Mouse (Mus musculus): ENCODE results near the gene Stard3. TPM values are rescaled to one million over a fixed set of nuclear protein-coding genes. Genes with fewer than 3 reads are reported as not detected.

Stard3 gene
- total and polyA plus RNA-seq, 3 experiments: 31.7 to 39.6 (median 33.9) TPM

DNA sequence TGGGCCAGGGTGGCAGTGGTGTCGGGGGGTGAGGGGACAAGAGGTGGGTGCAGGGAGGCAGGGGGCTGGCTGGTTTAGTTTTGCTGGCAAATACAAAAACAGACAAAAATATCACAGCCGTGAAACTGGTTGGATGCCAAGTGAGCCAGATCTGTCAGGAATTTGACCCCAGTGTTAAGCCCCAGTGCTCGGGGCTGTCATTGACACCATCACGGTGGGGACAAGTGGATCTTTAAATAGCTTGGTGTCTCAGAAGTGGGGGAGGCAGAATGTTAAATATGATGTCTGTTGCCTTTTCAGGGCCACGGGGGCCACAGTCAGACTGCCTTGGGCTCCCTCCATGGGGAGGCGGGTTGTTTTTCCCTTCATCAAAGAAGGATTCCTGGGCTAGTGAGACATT lies 36.1 kb downstream of the Stard3 start:
- H3K79me2 ChIP-seq (replicated peaks; ENCODE audit: control insufficient read depth, extremely low read depth, insufficient read depth, poor library complexity, severe bottlenecking): no peaks in the 10 kb centered on the region
- no peak overlapping the region for H3K4me2 ChIP-seq (ENCODE audit: insufficient read depth, low read depth, poor library complexity, severe bottlenecking)
- no peak for TF ChIP-seq TBP (conservative IDR thresholded peaks at IDR 0.05; ENCODE audit: low read depth, low read length)
- no peak for TF ChIP-seq RAD21 (IDR thresholded peaks at IDR 0.05; ENCODE audit: low read depth, low read length)
- 0 out of 2 replicates have a peak, but pooled peaks have one; percentile 4 for TF ChIP-seq IRF4 (IDR thresholded peaks at IDR 0.05; ENCODE audit: low read depth, low read length)
- H3K9ac ChIP-seq (ENCODE audit: insufficient read depth, low read depth): no peak overlapping the region
- dilution Hi-C loops (cut with MboI; ENCODE audit: extremely low pct_ligation_motif_present, extremely low pct_unique_long_range_greater_than_20kb, low sequenced_read_pairs): no loop called here
- no peaks in the 10 kb centered on the region for H3K9me3 ChIP-seq (replicated peaks; ENCODE audit: low read length)
- DNase-seq (ENCODE audit: extremely low read depth): no peak
- no peak overlapping the region for H3K4me3 ChIP-seq (replicated peaks in 1 of 3; ENCODE audit: low read depth in 2 of 3, low read length in 2 of 3, poor library complexity in 1 of 3)
- H3K27ac ChIP-seq (ENCODE audit: insufficient read depth, low read depth): no peak overlapping the region
- in situ Hi-C loops (cut with MboI; ENCODE audit: low pct_ligation_motif_present, low pct_unique_long_range_greater_than_20kb, low sequenced_read_pairs): loop anchor here (5.0 kb wide), 1 partner anchor 37 kb away; the partner anchor contains the start of gene Stard3
- no peaks in the 10 kb centered on the region for H3K27me3 ChIP-seq (replicated peaks)
- peaks cover 15 to 59% of the 10 kb centered on the region in 2 experiments for H3K4me1 ChIP-seq (ENCODE audit: control insufficient read depth in 1 of 2, insufficient read depth in 2 of 2)
- H3K36me3 ChIP-seq (replicated peaks in 1 of 2; ENCODE audit: control insufficient read depth in 1 of 2, insufficient read depth in 1 of 2, low read length in 1 of 2): peaks cover 0 to 6% of the 10 kb centered on the region in 2 experiments

- in situ Hi-C loops (cut with MboI; ENCODE audit: low pct_ligation_motif_present, low pct_unique_long_range_greater_than_20kb, low sequenced_read_pairs): no loop called here
- Histone ChIP-seq H3K79me2 (replicated peaks; ENCODE audit: control insufficient read depth, extremely low read depth, insufficient read depth, poor library complexity, severe bottlenecking) (no peaks in the 10 kb centered on the region), H3K27me3 (replicated peaks) (no peaks in the 10 kb centered on the region), H3K9ac (ENCODE audit: insufficient read depth, low read depth) (no peak overlapping the region), H3K4me1 (ENCODE audit: control insufficient read depth in 1 of 2, insufficient read depth in 2 of 2) (peaks cover 19 to 56% of the 10 kb centered on the region in 2 experiments), H3K36me3 (replicated peaks in 1 of 2; ENCODE audit: control insufficient read depth in 1 of 2, insufficient read depth in 1 of 2, low read length in 1 of 2) (peaks cover 0 to 6% of the 10 kb centered on the region in 2 experiments), H3K27ac (ENCODE audit: insufficient read depth, low read depth) (no peak overlapping the region), H3K9me3 (replicated peaks; ENCODE audit: low read length) (no peaks in the 10 kb centered on the region), H3K4me2 (ENCODE audit: insufficient read depth, low read depth, poor library complexity, severe bottlenecking) (no peak overlapping the region), H3K4me3 (replicated peaks in 1 of 3; ENCODE audit: low read depth in 2 of 3, low read length in 2 of 3, poor library complexity in 1 of 3) (no peak overlapping the region)
- dilution Hi-C loops (cut with MboI; ENCODE audit: extremely low pct_ligation_motif_present, extremely low pct_unique_long_range_greater_than_20kb, low sequenced_read_pairs): no loop called here
- TF ChIP-seq POLR2A (IDR thresholded peaks at IDR 0.05; ENCODE audit: low read depth, low read length) (no peak), CTCF (conservative IDR thresholded peaks at IDR 0.05 in 1 of 2, IDR thresholded peaks at IDR 0.05 in 1 of 2; ENCODE audit: low read depth in 2 of 2, low read length in 2 of 2) (no peak), MAX (IDR thresholded peaks at IDR 0.05; ENCODE audit: low read length) (no peak), BHLHE40 (IDR thresholded peaks at IDR 0.05; ENCODE audit: low read depth, low read length) (no peak), CHD1 (IDR thresholded peaks at IDR 0.05; ENCODE audit: low read depth, low read length) (no peak), HCFC1 (IDR thresholded peaks at IDR 0.05; ENCODE audit: low read depth, low read length) (no peak), USF2 (conservative IDR thresholded peaks at IDR 0.05; ENCODE audit: low read depth, low read length) (no peak), GABPA (IDR thresholded peaks at IDR 0.05; ENCODE audit: insufficient replicate concordance, low read depth, low read length) (no peak)
- no peak for DNase-seq (ENCODE audit: extremely low read depth)
Measured at GRCm38 (mm10) chr11:98395041-98395440, 36.9 kb downstream of the Stard3 start.

DNA sequence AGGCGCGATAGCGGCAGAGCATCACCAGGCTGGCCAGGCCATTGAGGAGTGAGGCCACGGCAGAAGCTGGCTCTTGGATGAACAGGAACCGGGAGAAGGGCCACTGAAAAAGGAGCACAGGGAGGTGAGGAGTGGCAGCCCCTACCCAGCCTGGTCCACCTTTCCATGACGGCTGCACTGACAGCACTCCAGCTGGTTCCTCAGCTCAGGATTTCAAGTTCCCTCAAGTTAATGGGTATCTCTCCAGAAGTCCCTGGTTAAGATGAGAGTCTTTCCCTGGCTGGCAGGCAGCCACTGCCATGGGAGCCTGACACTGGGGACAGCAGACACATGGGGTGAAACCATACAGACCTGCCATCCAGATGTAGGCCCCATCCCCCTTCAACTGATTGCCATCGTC lies 39.8 kb downstream of the Stard3 start:
- no peak overlapping the region for H3K4me3 ChIP-seq (replicated peaks in 1 of 3; ENCODE audit: low read depth in 2 of 3, low read length in 2 of 3, poor library complexity in 1 of 3)
- dilution Hi-C loops (cut with MboI; ENCODE audit: extremely low pct_ligation_motif_present, extremely low pct_unique_long_range_greater_than_20kb, low sequenced_read_pairs) (no loop called here), in situ Hi-C loops (cut with MboI; ENCODE audit: low pct_ligation_motif_present, low pct_unique_long_range_greater_than_20kb, low sequenced_read_pairs) (no loop called here)
- H3K27ac ChIP-seq (ENCODE audit: insufficient read depth, low read depth): no peak overlapping the region
- no peaks in the 10 kb centered on the region for H3K79me2 ChIP-seq (replicated peaks; ENCODE audit: control insufficient read depth, extremely low read depth, insufficient read depth, poor library complexity, severe bottlenecking)
- H3K9me3 ChIP-seq (replicated peaks; ENCODE audit: low read length): no peaks in the 10 kb centered on the region
- peaks cover 0 to 6% of the 10 kb centered on the region in 2 experiments for H3K36me3 ChIP-seq (replicated peaks in 1 of 2; ENCODE audit: control insufficient read depth in 1 of 2, insufficient read depth in 1 of 2, low read length in 1 of 2)
- H3K4me2 ChIP-seq (ENCODE audit: insufficient read depth, low read depth, poor library complexity, severe bottlenecking): no peak overlapping the region
- H3K27me3 ChIP-seq (replicated peaks): peaks cover 6% of the 10 kb centered on the region
- no peak for DNase-seq (ENCODE audit: extremely low read depth)
- H3K9ac ChIP-seq (ENCODE audit: insufficient read depth, low read depth): no peak overlapping the region
- TF ChIP-seq E2F4 (IDR thresholded peaks at IDR 0.05; ENCODE audit: insufficient replicate concordance, low read depth, low read length) (no peak), RCOR1 (conservative IDR thresholded peaks at IDR 0.05; ENCODE audit: low read depth, low read length) (no peak), ELF1 (IDR thresholded peaks at IDR 0.05; ENCODE audit: low read depth, low read length) (no peak), IRF4 (IDR thresholded peaks at IDR 0.05; ENCODE audit: low read depth, low read length) (no peak), ZKSCAN1 (IDR thresholded peaks at IDR 0.05; ENCODE audit: borderline replicate concordance, low read depth, low read length) (no peak), ETS1 (conservative IDR thresholded peaks at IDR 0.05; ENCODE audit: low read depth, low read length) (no peak), NRF1 (IDR thresholded peaks at IDR 0.05; ENCODE audit: low read depth, low read length) (no peak), TCF12 (IDR thresholded peaks at IDR 0.05; ENCODE audit: low read depth, low read length) (no peak), MAZ (IDR thresholded peaks at IDR 0.05; ENCODE audit: low read depth, low read length) (no peak), ZNF384 (IDR thresholded peaks at IDR 0.05; ENCODE audit: low read depth, low read length) (no peak), CTCF (conservative IDR thresholded peaks at IDR 0.05 in 1 of 2, IDR thresholded peaks at IDR 0.05 in 1 of 2; ENCODE audit: low read depth in 2 of 2, low read length in 2 of 2) (no peak), POLR2A (IDR thresholded peaks at IDR 0.05; ENCODE audit: low read depth, low read length) (no peak)
- peaks cover 24 to 39% of the 10 kb centered on the region in 2 experiments for H3K4me1 ChIP-seq (ENCODE audit: control insufficient read depth in 1 of 2, insufficient read depth in 2 of 2)

Data from CH12.LX (cell line).